Mouse (Mus musculus) left cerebral cortex, postnatal 14 days (tissue): Measurements from ENCODE around the gene Anxa6. TPM values are rescaled to one million over a fixed set of nuclear protein-coding genes. Genes with fewer than 3 reads are reported as not detected.

Experiments
- DNase-seq, 2 experiments: peaks; one replicate each; pipeline ENCODE4 v3.0.0; 2021 to 2022; ENCODE audit warnings: low spot score in 2 of 2, mixed read lengths in 1 of 2
- intact Hi-C: fragments of 180-260 bp; cut with DNase I; formaldehyde crosslinking; loops from one replicate; pipeline ENCODE4 v1.15.1; 2025
- total RNA-seq, 2 experiments: library from RNA; stranded (reverse); gene quantifications; 2 replicates each; pipeline ENCODE4 v1.2.3; 2021

The Anxa6 gene
- total RNA-seq, 2 experiments from 2014 or later: 84.5 to 90.8 TPM

GRCm38 (mm10) chr11:55036601-55037000 is 3.4 kb upstream of the Anxa6 start:
- intact Hi-C loops: loop anchor here (5.0 kb wide), 1 partner anchor 121 kb away; no protein-coding TSS in a partner anchor
- no peak for DNase-seq

- intact Hi-C loops: no loop called here
These were observed 959 bp downstream of the Anxa6 start for GRCm38 (mm10) chr11:55032286-55032685.

GRCm38 (mm10) chr11:55031991-55032280 is 1.3 kb downstream of the Anxa6 start:
- DNase-seq: no peak
- intact Hi-C loops: no loop called here

More at GRCm38 (mm10) chr11:55032286-55032685, 959 bp downstream of the Anxa6 start:
- no peak for DNase-seq

- intact Hi-C loops: no loop called here
- DNase-seq: no peak
These were observed 1.8 kb downstream of the Anxa6 start for GRCm38 (mm10) chr11:55031211-55031990.

GRCm38 (mm10) chr11:55028509-55028908 is 4.7 kb downstream of the Anxa6 start:
- intact Hi-C loops: no loop called here

GRCm38 (mm10) chr11:55027204-55027855 is 5.9 kb downstream of the Anxa6 start:
- no peak for DNase-seq
- intact Hi-C loops: no loop called here

More at GRCm38 (mm10) chr11:55028509-55028908, 4.7 kb downstream of the Anxa6 start:
- no peak for DNase-seq

GRCm38 (mm10) chr11:55025896-55026295 is 7.3 kb downstream of the Anxa6 start:
- DNase-seq: no peak
- intact Hi-C loops: no loop called here

- intact Hi-C loops: no loop called here
- no peak for DNase-seq
These were observed 9.7 kb downstream of the Anxa6 start for GRCm38 (mm10) chr11:55023583-55023982.

GRCm38 (mm10) chr11:55023049-55023564 is 10.1 kb downstream of the Anxa6 start:
- intact Hi-C loops: no loop called here
- peak; percentile 79 to 81 for DNase-seq

- DNase-seq: no peak
These were observed 10.7 kb downstream of the Anxa6 start for GRCm38 (mm10) chr11:55022508-55022907.

GRCm38 (mm10) chr11:55021859-55022258 is 11.4 kb downstream of the Anxa6 start:
- no peak for DNase-seq
- intact Hi-C loops: no loop called here

More at GRCm38 (mm10) chr11:55022508-55022907, 10.7 kb downstream of the Anxa6 start:
- intact Hi-C loops: no loop called here

- DNase-seq: no peak
- intact Hi-C loops: no loop called here
These were observed 11.8 kb downstream of the Anxa6 start for GRCm38 (mm10) chr11:55021458-55021857.

- intact Hi-C loops: no loop called here
- DNase-seq: no peak
These were observed 13.5 kb downstream of the Anxa6 start for GRCm38 (mm10) chr11:55019711-55020110.

- intact Hi-C loops: no loop called here
- DNase-seq: no peak
These were observed 15.2 kb downstream of the Anxa6 start for GRCm38 (mm10) chr11:55018034-55018433.

- DNase-seq: peak in 1 of 2 experiments; percentile 60
- intact Hi-C loops: no loop called here
These were observed 16.0 kb downstream of the Anxa6 start for GRCm38 (mm10) chr11:55017201-55017600.

GRCm38 (mm10) chr11:55016758-55017157 is 16.5 kb downstream of the Anxa6 start:
- DNase-seq: no peak
- intact Hi-C loops: no loop called here

- intact Hi-C loops: no loop called here
- peak; percentile 51 for DNase-seq
These were observed 17.4 kb downstream of the Anxa6 start for GRCm38 (mm10) chr11:55015831-55016241.

GRCm38 (mm10) chr11:55015264-55015663 is 18.0 kb downstream of the Anxa6 start:
- peak in 1 of 2 experiments; percentile 34 for DNase-seq
- intact Hi-C loops: no loop called here

GRCm38 (mm10) chr11:55013802-55014201 is 19.4 kb downstream of the Anxa6 start:
- no peak for DNase-seq
- intact Hi-C loops: no loop called here
